Mouse (Mus musculus) thymus, postnatal 10 days (tissue): ENCODE measurements around the gene Ush2a.

ENCODE experiments used
- DNase-seq, 2 experiments: peaks; one replicate each; pipeline ENCODE4 v3.0.0; 2021; ENCODE audit warnings: low spot score in 2 of 2

Gene Ush2a

DNA sequence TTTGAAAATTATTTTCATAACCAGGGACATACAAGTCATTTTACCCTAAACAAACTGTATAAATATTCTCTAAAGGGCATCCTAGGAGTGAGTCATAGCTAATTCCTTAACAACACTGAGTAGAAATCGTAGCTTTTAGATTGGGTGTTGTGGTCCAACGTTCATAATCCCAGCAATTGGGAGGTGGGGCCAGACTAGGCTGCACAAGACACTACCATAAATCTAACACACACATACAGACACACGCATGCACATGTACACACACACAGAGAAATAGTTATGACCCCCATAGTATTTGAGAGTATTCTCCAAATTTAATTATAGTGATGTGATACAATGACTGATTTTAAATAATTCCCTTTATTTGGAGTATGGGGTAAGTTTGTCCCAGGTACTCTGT is 125.5 kb downstream of the Ush2a start:
- DNase-seq = no peak

DNA sequence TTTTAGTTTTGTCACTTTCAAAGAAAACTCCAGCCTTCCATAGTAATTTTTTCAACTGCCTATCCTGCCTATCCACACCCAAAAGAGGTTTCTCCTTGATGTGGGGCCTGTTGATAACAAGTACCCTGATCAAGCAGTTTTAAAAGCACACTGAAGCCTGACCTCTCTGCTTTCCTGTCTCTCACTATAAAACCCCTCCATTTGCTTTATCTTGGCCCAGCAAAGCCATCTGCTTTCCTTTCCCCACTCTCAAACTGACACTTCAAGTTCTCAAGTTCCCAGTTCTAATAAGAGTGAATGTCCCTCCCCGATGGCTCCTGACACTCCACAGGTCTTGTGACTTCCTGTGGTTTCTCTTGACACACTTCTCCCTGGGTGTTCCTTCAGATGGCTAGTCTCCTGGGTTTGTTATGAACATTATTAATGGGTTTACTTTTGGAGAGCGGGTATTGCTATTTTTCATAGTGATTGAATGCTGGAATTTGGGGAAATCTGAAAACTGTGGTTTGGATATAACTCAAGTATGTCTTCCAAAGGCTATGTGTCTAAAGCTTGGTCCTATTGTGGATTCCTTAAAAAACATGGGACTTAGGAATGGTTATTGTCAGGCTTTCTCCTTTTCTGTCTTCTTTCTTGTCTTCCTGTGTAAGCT is 126.1 kb downstream of the Ush2a start:
- no peak for DNase-seq

DNA sequence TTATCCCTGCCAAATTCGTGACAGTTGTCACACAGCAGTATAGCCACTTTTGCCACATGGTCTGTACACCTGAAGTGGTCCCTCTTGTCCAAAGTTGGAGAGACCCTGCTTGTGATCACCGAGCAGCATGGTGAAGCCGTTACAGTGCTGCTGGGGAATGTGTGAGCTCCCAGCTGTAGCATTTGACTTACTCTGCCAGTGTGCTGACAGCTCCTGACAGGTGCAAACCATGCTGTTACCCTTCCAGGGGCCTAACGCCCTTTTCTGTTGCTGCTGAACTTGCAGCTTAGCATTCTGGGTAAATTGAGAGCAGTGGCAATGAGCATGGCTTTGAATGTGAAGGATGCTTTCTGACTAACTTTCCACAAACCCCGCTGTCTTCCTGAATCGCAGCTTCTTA is 128.3 kb downstream of the Ush2a start:
- DNase-seq = no peak

DNA sequence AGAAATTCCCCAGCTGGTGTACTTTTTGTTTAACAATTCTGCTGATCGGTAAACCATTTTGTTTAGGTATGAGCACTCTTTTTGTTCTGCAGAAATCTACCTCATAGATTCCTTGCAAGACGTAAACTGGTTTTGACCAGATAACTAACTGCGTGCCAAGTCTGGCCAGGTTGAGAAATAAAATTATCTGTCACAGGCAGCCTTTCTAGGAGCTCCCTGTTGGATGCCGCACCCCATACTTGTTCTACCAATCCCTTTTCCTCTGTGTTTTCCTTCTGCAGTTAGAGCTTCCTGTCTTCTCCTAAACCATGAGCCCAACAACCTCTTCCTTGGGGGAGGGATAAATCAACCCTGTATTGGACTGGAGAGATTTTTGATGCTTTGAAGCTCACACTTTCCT is 145.4 kb downstream of the Ush2a start:
- DNase-seq = no peak

DNA sequence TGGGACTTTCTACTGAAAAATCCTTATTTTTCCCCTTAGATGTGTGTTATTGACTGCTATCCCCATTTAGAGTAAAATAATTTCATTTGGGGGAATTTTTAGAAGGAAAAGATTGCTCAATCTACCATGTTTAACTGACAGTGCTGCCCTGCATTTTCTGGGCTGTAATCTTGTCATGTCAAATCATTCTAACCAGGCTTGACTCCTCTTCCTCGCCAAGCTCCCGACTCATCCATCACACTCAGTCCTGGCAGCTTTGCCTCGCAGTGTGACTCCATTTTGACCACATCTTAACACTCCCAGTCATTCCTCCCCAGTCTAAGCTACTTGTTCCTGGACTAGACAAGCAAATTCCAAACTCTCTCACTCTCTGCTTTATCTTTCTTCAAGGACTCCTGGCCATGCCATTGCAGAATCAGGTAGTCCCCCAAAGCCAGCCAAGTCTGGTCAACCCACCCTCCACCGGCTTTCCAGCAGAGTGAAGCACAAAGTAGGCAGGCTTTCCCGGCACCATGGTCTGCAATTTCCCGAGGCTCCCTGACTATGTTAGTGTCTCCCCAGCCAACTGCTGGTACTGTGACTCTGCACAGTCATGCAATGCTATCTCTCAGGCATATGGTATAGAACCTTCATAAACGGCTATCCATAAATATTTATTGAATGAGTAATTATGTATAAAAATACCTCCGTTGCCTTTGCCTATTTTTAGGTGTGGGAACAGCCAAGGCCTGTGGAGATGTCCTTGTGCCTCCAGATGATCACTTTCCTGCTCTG is 146.0 kb downstream of the Ush2a start:
- DNase-seq = no peak

DNA sequence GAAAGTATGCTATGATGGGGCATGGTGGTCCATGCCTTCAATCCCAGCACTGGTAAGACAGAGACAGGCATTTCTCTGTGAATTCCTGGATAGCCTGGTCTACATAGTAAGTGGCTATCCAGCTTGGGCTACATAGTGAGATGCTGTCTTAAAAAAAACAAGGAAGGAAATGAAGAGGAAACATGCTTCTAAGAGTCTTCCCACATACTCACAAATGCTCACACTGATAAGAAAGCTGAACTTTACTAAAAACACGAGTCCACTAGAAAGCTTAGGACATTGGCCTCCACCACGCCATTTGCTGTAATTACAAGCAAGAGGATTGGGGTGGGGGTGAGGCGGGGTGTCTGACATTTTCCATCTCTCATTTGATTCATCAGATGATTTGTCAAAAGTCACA is 148.7 kb downstream of the Ush2a start:
- no peak for DNase-seq

DNA sequence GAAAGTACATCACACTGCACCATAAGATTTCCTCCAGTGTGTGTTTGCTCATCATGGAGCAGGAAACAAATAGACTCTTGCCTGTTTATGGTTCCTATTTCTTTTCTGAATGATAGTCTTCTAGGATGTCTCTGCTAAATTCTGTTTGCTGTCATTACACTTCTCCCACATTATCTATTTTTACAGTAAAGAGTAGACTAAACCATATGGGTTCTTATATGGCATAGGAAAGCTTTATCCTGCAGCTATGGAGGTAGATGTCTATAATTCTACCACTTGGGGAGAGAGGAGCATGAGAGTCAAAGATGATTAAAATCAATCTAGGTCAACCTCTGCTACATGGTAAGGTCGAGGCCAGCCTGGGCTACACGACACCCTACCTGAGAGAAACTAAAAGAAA is 158.7 kb downstream of the Ush2a start:
- no peak for DNase-seq

GRCm38 (mm10) chr1:188428172-188428571 is 166.3 kb downstream of the Ush2a start:
- no peak for DNase-seq

GRCm38 (mm10) chr1:188430689-188431088 is 168.9 kb downstream of the Ush2a start:
- DNase-seq = no peak

- DNase-seq = no peak
Observed at GRCm38 (mm10) chr1:188447964-188448363, 186.1 kb downstream of the Ush2a start.

- DNase-seq = no peak
Observed at GRCm38 (mm10) chr1:188456466-188457175, 194.8 kb downstream of the Ush2a start.

GRCm38 (mm10) chr1:188457221-188458008 is 195.6 kb downstream of the Ush2a start:
- DNase-seq = no peak

- DNase-seq = no peak
Observed at GRCm38 (mm10) chr1:188461203-188461602, 199.4 kb downstream of the Ush2a start.

DNA sequence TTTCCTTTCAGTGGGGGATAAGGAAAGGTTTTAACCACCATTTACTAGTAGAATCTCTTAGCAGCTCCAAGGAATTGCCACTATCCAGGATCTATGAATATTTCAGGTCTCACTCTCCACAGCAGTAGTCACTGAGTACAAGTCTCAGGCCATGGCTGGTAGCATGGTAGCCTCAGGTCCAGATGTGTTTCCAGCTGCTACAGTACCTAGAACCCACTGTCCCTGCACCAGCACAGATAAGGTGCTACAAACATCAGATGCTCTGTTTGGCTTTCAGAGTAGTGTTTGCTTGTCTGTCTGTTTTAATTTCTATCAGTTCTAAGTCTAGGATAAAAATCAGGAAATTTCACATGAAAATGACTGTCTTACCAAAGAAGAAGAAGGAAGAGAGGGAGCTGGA is 202.8 kb downstream of the Ush2a start:
- no peak for DNase-seq

GRCm38 (mm10) chr1:188468371-188468783 is 206.6 kb downstream of the Ush2a start:
- DNase-seq = no peak

- no peak for DNase-seq
Observed at GRCm38 (mm10) chr1:188504958-188505357, 243.1 kb downstream of the Ush2a start.

- DNase-seq = no peak
Observed at GRCm38 (mm10) chr1:188518792-188519191, 257.0 kb downstream of the Ush2a start.

- DNase-seq = no peak
Observed at GRCm38 (mm10) chr1:188527451-188527850, 265.6 kb downstream of the Ush2a start.

DNA sequence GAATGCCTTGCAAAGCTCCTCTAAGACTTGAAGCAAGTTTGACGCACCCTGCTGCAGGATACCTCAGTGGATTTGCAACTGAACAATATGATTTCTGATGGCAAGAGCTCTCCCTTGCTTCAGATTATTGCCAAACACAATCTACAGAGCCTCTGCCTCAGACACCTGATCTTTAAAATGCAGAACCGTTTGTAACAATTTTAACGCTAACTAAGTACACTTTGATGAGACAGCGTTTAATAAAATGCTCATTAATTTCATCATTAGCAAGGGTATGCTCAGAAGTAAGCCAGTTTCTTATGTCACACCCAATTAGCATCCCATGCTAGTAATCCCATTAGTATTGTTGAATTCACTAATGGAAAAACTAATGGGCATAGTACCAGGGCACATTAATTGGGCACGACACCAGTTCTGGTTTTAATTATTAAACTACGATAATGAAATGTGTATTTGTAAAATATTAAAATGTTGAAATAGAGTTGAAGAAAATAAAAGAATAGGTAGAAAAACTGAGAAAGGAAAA is 267.8 kb downstream of the Ush2a start:
- no peak for DNase-seq

DNA sequence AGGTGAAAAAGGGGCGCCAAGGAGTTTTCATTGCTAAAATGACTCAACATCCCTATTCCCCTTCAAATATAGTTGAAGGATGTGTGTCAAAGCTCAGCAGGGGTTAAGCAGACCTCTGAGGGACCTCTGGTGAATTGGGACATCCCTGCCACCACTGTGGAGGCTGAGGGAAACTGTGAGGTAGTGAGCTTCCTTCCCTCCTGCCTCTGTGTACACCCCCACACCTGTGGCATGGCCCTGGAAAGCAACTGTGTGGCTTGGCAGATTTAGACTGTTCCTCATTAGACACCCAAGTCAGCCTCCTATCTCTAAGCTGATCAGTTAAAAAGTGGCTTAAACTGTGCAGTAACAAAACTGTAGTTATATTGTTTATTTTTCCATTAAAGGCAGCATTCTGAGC is 275.2 kb downstream of the Ush2a start:
- no peak for DNase-seq

- DNase-seq = no peak
Observed at GRCm38 (mm10) chr1:188539621-188540020, 277.8 kb downstream of the Ush2a start.

- DNase-seq = no peak
Observed at GRCm38 (mm10) chr1:188541492-188541891, 279.7 kb downstream of the Ush2a start.
